Mouse (Mus musculus): Measurements from ENCODE around the gene Ly6g6f.
"Not testable (repeated sequence)": the region's sequence is repeated elsewhere in the genome, so short reads cannot be mapped to it uniquely, and the experiment has no call there.

Gene Ly6g6f

GRCm38 (mm10) chr17:35039121-35039873 lies 46.1 kb downstream of the Ly6g6f start:
- no peak for ATAC-seq (ENCODE audit: insufficient number of reproducible peaks, low FRiP score, low TSS enrichment)

- ATAC-seq (ENCODE audit: insufficient number of reproducible peaks, low FRiP score, low TSS enrichment), result no peak
Observed at GRCm38 (mm10) chr17:35034896-35035295, 50.5 kb downstream of the Ly6g6f start.

GRCm38 (mm10) chr17:35033703-35034102 lies 51.7 kb downstream of the Ly6g6f start:
- ATAC-seq (ENCODE audit: insufficient number of reproducible peaks, low FRiP score, low TSS enrichment), result not testable (repeated sequence)

GRCm38 (mm10) chr17:35032323-35032870 lies 53.0 kb downstream of the Ly6g6f start:
- no peak for ATAC-seq (ENCODE audit: insufficient number of reproducible peaks, low FRiP score, low TSS enrichment)

- no peak for ATAC-seq (ENCODE audit: insufficient number of reproducible peaks, low FRiP score, low TSS enrichment)
Observed at GRCm38 (mm10) chr17:35031880-35032279, 53.5 kb downstream of the Ly6g6f start.

GRCm38 (mm10) chr17:35031272-35031671 lies 54.1 kb downstream of the Ly6g6f start:
- no peak for ATAC-seq (ENCODE audit: insufficient number of reproducible peaks, low FRiP score, low TSS enrichment)
